Mouse (Mus musculus) kidney, adult 9 months (tissue): ENCODE results near the gene Pgf.
A peak's percentile ranks its signal among the peaks of the same experiment; 100 is the strongest.

Experiments used
- DNase-seq: peaks from one replicate; pipeline ENCODE4 v3.0.0; 2022

Pgf gene

DNA sequence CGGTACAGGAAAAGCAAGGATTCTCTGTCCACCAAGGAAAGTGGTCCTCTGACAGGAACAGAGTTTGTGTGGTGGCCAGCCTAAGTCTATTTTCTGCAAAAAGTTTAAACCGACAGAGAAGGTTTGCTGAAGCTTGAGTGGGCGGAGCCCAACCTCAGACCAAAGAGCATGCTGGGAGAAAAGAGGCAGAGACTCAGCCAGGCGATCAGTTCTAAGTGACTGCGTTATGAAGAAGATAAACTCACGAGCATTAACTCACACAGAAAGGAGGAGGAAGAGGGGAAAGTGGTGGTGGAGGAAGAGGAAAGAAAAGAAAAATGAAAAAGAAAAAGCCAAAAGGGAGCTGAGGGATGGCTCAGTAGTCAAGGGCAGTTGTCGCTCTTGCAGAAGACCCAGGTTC, 12.7 kb upstream of the Pgf start:
- no peak for DNase-seq

- no peak for DNase-seq
Measured at GRCm38 (mm10) chr12:85186361-85186760, 8.8 kb upstream of the Pgf start.

- no peak for DNase-seq
Measured at GRCm38 (mm10) chr12:85185810-85186209, 8.2 kb upstream of the Pgf start.

DNA sequence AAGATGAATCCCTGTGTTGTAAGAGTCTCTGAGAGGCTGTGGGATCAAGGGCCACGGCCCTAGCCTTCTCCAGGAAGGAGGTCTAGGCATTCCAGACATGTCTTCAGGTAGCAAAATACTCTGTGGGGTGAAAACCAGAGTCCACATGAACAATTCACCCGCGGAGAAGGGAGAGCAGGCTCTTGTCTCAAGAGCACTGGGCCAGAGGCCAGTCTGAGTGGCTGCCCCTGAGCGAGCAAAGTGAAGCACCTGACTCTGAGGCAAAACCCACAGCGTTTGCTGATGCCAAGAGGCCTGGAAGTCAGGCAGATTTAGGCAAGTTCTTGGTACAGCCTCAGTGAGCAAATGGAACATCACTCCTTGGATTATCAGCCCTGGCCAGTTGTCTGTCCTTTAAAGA, 6.5 kb upstream of the Pgf start:
- no peak for DNase-seq

GRCm38 (mm10) chr12:85182898-85183297, 5.3 kb upstream of the Pgf start:
- DNase-seq = no peak

DNA sequence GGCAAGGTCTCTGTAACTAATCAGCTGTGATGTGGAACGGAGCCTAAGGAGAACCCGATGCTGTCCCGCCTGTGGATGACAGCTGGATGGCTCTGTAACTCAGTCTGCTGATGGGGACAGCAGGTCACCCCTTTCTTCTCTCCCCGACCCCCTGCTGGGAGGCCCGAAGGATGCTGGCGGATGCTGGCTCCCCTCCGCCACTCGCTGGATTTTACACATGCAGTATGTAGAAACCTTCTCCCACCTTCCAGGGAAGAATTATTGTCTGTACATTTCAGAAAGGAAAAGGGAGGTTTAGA, 4.7 kb upstream of the Pgf start:
- no peak for DNase-seq

- no peak for DNase-seq
Measured at GRCm38 (mm10) chr12:85181475-85182344, 4.1 kb upstream of the Pgf start.

DNA sequence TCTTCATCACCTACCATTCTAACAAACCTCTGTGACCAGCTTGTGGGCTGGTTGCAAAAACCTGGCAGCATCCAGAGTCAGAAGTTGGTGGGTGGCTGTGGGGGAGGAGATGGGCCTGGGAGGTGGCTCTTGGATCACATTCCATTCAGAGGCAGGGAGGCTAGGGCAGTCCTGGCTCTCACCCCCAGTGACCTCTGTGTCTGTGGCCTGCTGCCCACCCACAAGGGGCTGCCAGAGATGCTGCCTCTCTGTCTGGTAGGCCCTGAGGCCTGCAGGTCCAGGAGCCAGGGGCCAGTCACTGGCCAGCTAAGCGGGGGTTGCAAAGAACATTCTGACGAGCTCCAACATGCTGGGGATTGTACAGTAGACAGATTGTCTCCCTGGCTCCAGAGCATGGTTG, 704 bp upstream of the Pgf start:
- DNase-seq = no peak

GRCm38 (mm10) chr12:85176846-85177523, 605 bp downstream of the Pgf start:
- DNase-seq = peak; percentile 18

DNA sequence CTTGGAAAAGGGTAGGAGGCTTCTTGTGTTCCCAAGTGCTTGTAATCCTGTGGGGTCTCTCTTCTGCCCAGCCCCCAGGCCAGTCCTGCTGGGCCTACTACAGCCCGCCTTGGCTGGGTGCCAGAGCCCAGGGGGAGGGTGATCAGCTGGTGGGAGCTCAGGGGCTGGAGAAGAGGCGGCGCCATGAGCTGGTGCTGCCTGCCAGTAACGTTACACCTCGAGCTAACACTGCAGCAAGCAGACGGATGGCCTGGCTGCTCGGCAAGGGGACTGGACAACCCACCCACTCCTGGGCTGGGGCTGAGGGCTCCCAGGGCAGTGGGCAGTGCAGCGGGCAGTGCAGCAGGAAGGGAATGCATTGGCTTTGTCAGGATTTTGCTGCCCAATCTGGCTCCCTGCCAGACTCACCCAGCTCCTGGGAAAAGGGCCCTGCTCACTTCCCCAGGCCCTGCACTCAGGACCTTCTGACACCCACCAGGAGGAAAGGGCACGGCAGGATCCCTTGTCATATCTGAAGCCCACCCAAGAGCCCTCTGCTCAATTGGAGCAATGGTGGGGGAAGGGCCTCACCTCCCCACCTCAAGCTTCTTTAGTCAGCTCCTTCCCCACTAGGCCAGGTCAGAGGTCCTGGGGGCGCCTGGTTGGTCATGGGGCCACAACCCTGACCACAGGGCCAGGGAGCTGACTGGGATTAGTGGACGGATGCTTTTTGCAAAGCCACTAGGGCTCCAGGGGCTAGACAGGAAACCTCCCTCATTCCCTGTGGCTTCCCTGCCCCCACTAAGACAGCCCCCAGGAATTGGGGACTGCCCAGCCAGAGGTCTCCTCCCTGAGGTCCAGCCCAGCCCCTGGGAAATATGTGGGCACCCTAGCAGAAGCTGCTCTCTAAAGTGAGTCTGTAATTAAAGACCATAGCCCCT, 1.4 kb downstream of the Pgf start:
- no peak for DNase-seq

- no peak for DNase-seq
Measured at GRCm38 (mm10) chr12:85175087-85175675, 2.4 kb downstream of the Pgf start.

DNA sequence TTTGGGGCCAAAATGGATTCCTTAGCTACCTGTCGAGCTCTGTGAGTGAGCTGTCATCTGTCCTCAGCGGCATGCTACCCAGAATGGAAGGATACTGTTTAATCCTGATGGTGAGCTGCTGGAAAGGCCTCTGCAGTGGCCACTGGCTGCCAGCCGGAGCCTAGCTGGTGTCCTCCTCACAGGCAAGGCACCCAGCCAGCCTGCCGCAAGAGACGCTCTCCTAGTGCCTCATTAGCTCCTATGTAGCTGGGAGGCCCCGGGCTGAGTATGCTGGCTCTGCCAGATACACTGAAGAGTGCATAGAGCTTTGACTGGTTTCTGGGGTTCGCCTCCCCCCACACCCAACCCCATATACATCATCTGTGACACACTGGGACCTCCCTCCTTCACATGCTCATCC, 3.6 kb downstream of the Pgf start:
- DNase-seq = no peak

DNA sequence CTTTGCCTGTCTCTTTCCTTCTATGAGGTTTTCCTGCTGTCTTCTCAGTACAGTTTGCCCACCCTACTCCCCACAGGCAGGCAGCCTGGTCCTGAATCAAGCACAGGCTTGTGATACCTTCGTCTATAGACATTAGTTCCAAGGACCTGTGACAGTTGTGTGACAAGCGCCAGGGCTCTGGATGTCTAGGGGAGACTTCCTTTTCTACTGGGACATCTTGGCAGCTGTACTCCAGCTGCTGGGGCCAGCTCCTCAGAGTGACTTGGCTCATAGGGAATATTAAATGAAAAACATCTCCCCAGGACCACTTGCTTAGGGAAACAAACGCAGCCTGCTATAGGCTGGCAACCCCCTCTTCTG, 6.7 kb downstream of the Pgf start:
- DNase-seq = no peak

- peak; percentile 71 for DNase-seq
Measured at GRCm38 (mm10) chr12:85170284-85170947, 7.2 kb downstream of the Pgf start.

- DNase-seq = no peak
Measured at GRCm38 (mm10) chr12:85169877-85170276, 7.7 kb downstream of the Pgf start.

- peak; percentile 70 for DNase-seq
Measured at GRCm38 (mm10) chr12:85169117-85169858, 8.3 kb downstream of the Pgf start.

DNA sequence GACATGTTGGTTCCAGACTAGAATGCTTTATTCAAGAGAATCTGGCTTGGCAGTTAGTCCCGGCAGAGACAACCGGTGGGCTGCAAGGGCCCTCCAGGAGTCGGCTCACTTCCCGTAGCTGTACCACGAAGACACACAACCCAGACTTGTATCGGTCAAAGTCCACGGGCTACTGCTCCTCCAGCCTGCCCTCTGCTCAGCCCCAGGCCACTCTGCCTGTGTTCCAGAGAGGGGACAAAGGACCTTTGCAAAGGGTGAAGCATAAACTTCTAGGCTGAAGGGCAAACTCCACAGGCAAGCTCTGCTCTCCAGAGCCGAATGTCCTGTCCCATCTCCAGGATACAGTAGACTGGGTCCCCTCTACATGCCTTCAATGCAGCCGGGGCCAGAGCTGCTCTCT, 11.0 kb downstream of the Pgf start:
- DNase-seq = peak; percentile 61

- DNase-seq = no peak
Measured at GRCm38 (mm10) chr12:85164996-85165395, 12.6 kb downstream of the Pgf start.

- DNase-seq = no peak
Measured at GRCm38 (mm10) chr12:85159592-85159991, 18.0 kb downstream of the Pgf start.

- DNase-seq = no peak
Measured at GRCm38 (mm10) chr12:85158801-85159200, 18.8 kb downstream of the Pgf start.

- no peak for DNase-seq
Measured at GRCm38 (mm10) chr12:85157797-85158460, 19.7 kb downstream of the Pgf start.
